Mouse (Mus musculus) spleen, adult 2 months (tissue): ENCODE results near the gene Unk. TPM values are rescaled to one million over a fixed set of nuclear protein-coding genes. Genes with fewer than 3 reads are reported as not detected.
A peak's percentile ranks its signal among the peaks of the same experiment; 100 is the strongest.

Experiments
- DNase-seq, 2 experiments: peaks; one replicate each; pipeline versions ENCODE4 v3.0.0 to v3.0.0-alpha.2; 2012 to 2021; ENCODE audit warnings: low spot score in 2 of 2, low read depth in 1 of 2
- H3K27ac ChIP-seq: fragments of 200-500 bp; 2 replicates; pipeline ENCODE4 v1.5.1; 2012; ENCODE audit warnings: low read length, inconsistent platforms; ENCODE audit not compliant: insufficient read depth
- H3K27me3 ChIP-seq: fragments of 200-500 bp; 2 replicates; pipeline ENCODE4 v1.6.1; 2012; ENCODE audit warnings: mild to moderate bottlenecking, moderate library complexity, low read length, inconsistent platforms; ENCODE audit not compliant: control insufficient read depth, insufficient read depth
- H3K36me3 ChIP-seq: fragments of 200-500 bp; 2 replicates; pipeline ENCODE4 v1.6.1; 2012; ENCODE audit warnings: mild to moderate bottlenecking, low read length, inconsistent platforms; ENCODE audit not compliant: control insufficient read depth, insufficient read depth
- H3K4me1 ChIP-seq: fragments of 200-500 bp; 2 replicates; pipeline ENCODE4 v1.6.1; 2011; ENCODE audit warnings: inconsistent platforms; ENCODE audit not compliant: control insufficient read depth, insufficient read depth, insufficient read length
- H3K4me3 ChIP-seq: fragments of 200-500 bp; 2 replicates; pipeline ENCODE4 v1.5.1; 2011; ENCODE audit warnings: mild to moderate bottlenecking, inconsistent platforms; ENCODE audit not compliant: insufficient read depth, insufficient read length; ENCODE audit errors: extremely low read depth
- CTCF ChIP-seq: fragments of 200-500 bp; IDR thresholded peaks from 2 replicates; pipeline ENCODE4 v1.5.1; 2011; ENCODE audit warnings: mild to moderate bottlenecking, inconsistent platforms; ENCODE audit not compliant: insufficient read depth, insufficient read length, insufficient replicate concordance; ENCODE audit errors: extremely low read depth
- POLR2A ChIP-seq: fragments of 200-500 bp; IDR thresholded peaks from 2 replicates; pipeline ENCODE4 v1.6.1; 2011; ENCODE audit warnings: low read depth, low read length, inconsistent platforms
- WGBS: fragments of 180-500 bp; shearing (Covaris S2); methylation state at CpG from one replicate; pipeline ENCODE4 v1.1.7; 2018; 5-methylcytosine and 5-hydroxymethylcytosine counted together
- polyA plus RNA-seq: library from polyadenylated mRNA; depleted of rRNA; stranded (reverse); fragments of >200 nt; gene quantifications from 2 replicates; pipeline ENCODE4 v1.2.3, GENCODE M21; 2012

The Unk gene
- polyA plus RNA-seq, 1 experiment: 37.9 TPM

DNA sequence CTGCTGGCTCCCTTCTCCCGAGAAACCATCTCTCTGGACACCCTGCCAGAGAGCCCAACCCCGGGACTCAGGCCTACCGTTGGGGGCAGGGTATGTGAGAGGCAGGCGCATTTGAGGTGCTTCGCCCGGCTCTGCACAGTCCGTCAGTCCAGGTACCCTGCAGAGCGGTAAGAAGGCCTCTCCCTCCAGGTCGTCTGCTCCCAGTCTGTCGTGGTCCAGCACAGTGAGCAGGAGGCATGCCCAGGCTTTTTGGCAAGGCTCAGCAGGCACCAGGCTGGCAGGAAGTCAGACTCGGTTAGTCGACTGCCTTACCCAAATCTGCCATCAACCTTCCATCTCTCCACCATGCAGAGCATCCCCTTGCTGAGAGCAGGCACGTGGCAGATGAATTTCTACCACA lies 33.4 kb downstream of the Unk start:
- H3K27me3 ChIP-seq: no peaks in the 10 kb centered on the region
- no peak overlapping the region for H3K27ac ChIP-seq
- no peak for TF ChIP-seq CTCF
- TF ChIP-seq POLR2A: no peak
- H3K36me3 ChIP-seq: peaks cover 46% of the 10 kb centered on the region
- H3K4me3 ChIP-seq: no peak overlapping the region
- WGBS: 80% methylated on average over 13 of the region's 13 CpGs
- no peaks in the 10 kb centered on the region for H3K4me1 ChIP-seq
- DNase-seq: no peak

DNA sequence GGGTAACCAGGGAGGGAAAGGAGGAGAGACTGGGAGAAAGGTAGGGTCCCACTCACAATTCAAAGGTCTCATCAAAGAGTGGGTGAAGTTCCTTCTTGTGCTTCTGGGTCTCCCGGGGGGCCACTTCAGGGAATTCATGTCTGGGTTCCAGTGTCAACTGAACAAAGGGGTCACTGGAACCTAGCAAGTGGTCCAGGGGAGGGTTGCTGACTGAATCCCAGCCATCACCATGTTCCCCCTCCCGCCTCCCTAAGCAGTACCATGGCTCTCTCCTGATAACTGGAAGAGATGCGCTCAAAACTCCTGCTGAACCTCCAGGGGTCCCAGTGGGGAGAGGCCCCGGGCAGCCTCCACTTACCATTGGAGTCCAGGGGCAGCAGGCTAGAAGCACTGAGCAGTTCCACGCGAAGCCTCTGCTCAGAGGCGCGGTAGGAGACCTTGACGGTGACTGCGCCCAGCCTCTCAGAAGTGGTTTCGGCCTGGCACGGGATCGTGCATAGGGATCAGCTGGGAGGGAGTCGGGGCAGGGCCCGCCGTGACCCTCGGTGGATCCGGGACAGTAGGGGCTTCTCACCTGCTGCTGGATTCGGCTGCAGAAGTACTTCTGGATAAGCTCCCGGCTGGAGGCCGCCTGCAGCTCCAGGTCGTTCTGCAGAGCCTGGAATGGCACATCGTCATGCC lies 34.2 kb downstream of the Unk start:
- H3K36me3 ChIP-seq: peaks cover 44% of the 10 kb centered on the region
- 93% methylated on average over 23 of the region's 23 CpGs for WGBS
- no peaks in the 10 kb centered on the region for H3K27me3 ChIP-seq
- no peak overlapping the region for H3K4me3 ChIP-seq
- no peak for DNase-seq
- H3K4me1 ChIP-seq: no peaks in the 10 kb centered on the region
- H3K27ac ChIP-seq: no peak overlapping the region
- no peak for TF ChIP-seq CTCF
- TF ChIP-seq POLR2A: no peak

DNA sequence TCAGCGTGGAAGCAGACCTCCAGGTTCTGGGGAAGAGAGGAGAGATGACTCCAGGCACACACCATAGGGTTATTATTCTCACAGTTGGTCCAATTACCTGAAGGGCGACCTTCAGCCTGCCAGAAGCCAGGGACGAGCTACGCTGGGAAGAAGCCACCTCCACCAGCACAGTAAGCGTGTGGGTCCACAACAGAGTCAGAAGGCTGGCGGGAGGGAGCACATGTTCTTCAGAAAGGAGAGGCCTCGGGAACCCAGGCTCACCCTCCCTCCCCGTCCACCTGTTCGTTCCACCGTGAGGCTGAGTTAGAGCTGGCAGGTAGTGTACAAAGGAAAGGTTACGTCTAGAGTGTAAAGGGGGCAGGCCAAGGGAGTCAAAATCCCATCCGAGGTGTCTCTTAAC lies 35.2 kb downstream of the Unk start:
- H3K27me3 ChIP-seq: no peaks in the 10 kb centered on the region
- DNase-seq: no peak
- 93% methylated on average over 12 of the region's 12 CpGs for WGBS
- peaks cover 44% of the 10 kb centered on the region for H3K36me3 ChIP-seq
- H3K4me1 ChIP-seq: no peaks in the 10 kb centered on the region
- no peak overlapping the region for H3K4me3 ChIP-seq
- TF ChIP-seq POLR2A (no peak), CTCF (no peak)
- no peak overlapping the region for H3K27ac ChIP-seq

DNA sequence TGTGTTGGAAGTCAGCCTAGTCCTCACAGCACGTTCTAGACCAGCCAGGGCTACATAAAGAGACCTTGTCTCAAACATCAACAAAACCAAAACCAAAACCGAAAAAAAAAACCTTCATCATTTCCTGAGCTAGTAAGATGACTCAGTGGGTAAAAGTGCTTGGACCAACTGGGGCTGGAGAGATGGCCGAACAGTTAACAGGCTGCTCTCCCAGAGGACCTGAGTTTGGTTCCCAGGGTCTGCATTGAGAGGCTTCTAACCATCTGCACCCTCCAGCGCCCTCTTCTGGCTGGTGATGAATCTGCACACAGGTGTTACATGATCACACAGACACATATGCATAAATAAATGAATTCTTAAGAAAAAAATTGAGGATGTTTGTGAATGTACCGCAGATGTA lies 41.4 kb downstream of the Unk start:
- peak; percentile 23; the same call in 1 of the 2 replicates for TF ChIP-seq CTCF
- no peak for TF ChIP-seq POLR2A
- H3K27ac ChIP-seq: no peak overlapping the region
- WGBS: 35% methylated on average over 5 of the region's 5 CpGs
- H3K4me3 ChIP-seq: no peak overlapping the region
- H3K4me1 ChIP-seq: no peaks in the 10 kb centered on the region; the same call in 1 of the 2 replicates
- no peaks in the 10 kb centered on the region for H3K27me3 ChIP-seq
- peaks cover 31% of the 10 kb centered on the region for H3K36me3 ChIP-seq
- DNase-seq: no peak

DNA sequence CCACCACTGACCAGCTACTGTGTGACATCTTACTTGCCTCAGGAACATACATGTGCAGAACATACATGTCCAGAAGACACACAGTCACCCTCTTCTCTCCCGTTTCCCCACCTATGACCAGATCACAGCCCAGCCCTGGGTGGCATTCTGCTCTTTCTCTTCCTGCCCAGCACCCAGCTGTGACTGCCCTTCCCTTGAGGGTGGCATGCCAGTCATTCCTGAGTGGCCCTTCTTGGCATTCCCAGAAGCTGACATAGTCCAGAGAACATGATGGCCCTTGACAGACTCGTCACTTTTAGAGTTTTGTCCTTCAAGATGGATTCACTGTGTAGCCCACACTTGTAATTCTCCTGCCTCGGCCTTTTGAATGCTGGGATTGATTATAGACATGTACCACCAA lies 42.5 kb downstream of the Unk start:
- Histone ChIP-seq H3K4me3 (no peak overlapping the region), H3K36me3 (peaks cover 28% of the 10 kb centered on the region)
- 88% methylated on average over 3 of the region's 3 CpGs for WGBS

DNA sequence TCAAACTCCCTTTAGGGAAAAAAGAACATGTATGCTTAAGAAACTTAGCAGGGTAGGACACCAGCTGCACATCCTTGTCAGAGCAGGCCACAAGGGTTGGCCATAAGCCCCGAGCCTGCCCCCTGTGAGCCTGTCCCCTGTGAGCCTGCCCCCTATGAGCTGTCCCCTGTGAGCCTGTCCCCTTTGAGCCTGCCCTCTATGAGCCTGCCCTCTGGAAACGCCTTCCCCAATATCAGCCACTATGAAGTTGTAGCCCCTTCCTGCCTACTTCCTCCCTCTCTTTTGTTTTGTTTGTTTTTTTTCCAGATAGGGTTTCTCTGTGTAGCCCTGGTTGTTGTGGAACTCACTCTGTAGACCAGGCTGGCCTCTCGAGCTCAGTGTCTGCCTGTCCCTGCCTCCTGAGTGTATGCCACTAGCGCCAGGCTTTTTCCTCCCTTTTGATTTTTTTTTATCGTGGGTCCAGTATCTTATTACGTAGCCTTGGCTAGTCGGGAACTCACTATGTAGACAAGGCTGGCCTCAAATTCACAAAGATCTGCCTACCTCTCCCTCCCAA lies 44.4 kb downstream of the Unk start:
- DNase-seq: no peak
- Histone ChIP-seq H3K4me1 (peaks cover 10% of the 10 kb centered on the region; the same call in 1 of the 2 replicates), H3K4me3 (no peak overlapping the region), H3K36me3 (peaks cover 23% of the 10 kb centered on the region), H3K27ac (no peak overlapping the region), H3K27me3 (no peaks in the 10 kb centered on the region)
- 65% methylated on average over 7 of the region's 7 CpGs for WGBS
- no peak for TF ChIP-seq CTCF
- no peak for TF ChIP-seq POLR2A

More for the DNA sequence above, 42.5 kb downstream of the Unk start:
- TF ChIP-seq CTCF: no peak
- no peak for TF ChIP-seq POLR2A
- H3K27me3 ChIP-seq: no peaks in the 10 kb centered on the region
- peaks cover 3% of the 10 kb centered on the region; the same call in 1 of the 2 replicates for H3K4me1 ChIP-seq
- H3K27ac ChIP-seq: no peak overlapping the region
- no peak for DNase-seq

DNA sequence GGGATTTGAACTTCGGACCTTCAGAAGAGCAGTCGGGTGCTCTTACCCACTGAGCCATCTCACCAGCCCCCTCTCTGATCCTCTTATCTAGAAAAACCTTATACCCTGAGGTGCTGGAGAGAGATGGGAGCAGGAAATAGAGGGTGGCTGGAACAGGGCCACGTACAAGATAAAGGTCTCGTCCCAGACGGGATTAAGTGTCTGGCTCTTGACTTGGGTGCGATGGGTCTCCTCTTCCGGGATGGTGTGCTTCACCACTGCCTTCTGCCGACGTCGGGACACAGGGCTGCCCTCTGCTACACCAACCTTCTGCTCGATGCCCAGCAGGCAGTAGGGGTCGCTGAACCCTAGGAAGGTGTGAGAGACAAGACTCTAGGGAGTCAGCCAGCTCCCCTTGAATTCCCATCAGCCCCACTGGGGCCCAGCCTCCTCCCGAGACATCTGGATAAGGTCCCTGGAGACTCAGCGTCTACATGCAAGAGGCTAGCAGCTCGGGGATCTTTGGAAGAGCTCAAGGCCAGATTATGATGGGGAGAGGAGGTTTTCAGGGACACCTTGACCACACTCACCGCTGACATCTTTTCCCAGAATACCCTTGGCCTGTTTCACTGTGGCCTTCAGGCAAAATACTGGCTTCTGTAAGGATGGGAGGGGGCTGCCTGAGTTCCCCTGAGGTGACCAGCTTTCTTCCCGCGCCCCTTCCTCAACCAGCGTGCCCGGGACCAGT lies 45.6 kb downstream of the Unk start:
- no peak overlapping the region for H3K4me3 ChIP-seq
- TF ChIP-seq CTCF (no peak), POLR2A (no peak)
- WGBS: 68% methylated on average over 20 of the region's 20 CpGs
- H3K27ac ChIP-seq: no peak overlapping the region
- H3K27me3 ChIP-seq: no peaks in the 10 kb centered on the region
- H3K4me1 ChIP-seq: peaks cover 10% of the 10 kb centered on the region; the same call in 1 of the 2 replicates
- DNase-seq: no peak
- peaks cover 30% of the 10 kb centered on the region for H3K36me3 ChIP-seq
